Mouse (Mus musculus) urinary bladder, postnatal 10 days (tissue): Measurements from ENCODE around the gene Slit1.

Source experiments
- DNase-seq: peaks from one replicate; pipeline ENCODE4 v3.0.0; 2022; ENCODE audit warnings: low spot score

Slit1 gene

DNA sequence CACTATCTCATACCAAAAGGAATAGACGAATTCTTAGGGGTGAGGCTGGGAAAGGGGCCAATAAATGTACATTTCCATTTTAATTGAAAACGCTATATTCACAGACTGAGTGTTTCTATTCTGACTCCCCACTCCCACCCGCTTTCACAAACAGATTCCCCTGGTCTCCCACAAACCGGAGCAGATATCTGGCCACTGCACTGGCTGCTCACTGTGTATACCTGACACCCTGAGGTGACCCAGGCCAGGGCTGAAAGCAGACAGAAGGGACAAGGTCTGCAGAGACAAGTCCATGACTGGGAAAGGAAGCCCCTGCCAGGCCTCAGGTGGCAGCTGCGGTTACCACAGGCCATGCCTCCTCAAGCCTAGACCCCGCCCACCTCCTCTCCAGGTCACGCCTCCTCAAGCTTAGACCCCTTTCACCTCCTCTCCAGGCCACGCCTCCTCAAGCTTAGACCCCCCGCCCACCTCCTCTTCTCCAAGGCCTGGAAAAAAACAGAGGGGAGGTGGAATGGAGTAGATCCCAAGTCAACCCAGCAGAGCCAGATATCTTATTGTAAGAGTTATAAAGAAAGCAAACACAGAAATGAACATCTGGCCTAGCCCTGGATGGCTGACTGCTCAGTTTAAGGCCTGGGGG is 18.5 kb downstream of the Slit1 start:
- DNase-seq, result no peak

- DNase-seq, result no peak
Measured at GRCm38 (mm10) chr19:41723337-41723736, 20.1 kb downstream of the Slit1 start.

GRCm38 (mm10) chr19:41719436-41719835 is 24.0 kb downstream of the Slit1 start:
- no peak for DNase-seq

DNA sequence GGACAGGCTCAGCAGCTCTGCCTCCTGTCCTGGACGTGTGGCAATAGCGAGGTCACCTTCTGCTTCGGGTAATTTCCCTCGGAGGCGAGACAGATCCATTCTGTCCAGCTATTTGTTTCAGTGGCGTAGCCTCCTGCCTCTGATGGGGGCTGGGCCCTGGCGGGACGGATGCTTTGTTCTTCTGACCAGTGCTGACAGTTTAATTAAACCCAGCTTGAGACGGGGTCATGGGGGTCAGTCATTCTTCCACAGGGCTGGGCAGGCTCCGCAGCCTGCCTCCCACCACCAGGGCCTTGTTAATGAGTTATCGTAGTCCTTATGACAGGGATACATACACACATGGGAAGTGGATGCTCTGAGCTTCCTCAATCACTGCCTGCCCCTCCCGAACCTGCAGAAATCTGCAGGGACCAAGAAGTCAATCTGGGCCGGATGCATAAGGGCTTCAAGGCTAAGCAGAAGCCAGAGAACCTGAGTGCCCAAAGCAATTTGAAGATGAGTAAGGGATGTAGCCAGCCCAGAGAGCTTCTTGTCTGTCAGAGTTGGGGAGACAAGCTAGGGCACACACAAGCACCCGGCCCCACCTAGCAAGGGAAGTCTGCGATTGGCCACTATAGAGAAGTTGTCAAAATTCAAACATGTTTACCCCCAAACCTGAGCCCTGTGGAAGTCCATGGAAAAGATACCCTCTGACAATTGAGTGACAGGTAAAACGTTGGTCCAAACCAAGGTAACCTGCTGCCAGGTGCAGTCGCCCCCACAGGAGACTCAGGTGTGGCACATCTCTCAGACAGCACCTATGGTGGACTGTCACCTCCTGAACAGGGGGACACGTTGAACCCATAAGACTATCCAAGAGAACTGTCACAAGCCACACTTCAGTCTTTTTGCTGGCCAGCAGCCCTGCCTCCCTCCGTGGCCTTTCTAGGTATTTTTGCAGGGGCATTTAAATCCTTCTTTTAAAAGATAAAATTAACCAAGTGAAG is 26.9 kb downstream of the Slit1 start:
- no peak for DNase-seq

DNA sequence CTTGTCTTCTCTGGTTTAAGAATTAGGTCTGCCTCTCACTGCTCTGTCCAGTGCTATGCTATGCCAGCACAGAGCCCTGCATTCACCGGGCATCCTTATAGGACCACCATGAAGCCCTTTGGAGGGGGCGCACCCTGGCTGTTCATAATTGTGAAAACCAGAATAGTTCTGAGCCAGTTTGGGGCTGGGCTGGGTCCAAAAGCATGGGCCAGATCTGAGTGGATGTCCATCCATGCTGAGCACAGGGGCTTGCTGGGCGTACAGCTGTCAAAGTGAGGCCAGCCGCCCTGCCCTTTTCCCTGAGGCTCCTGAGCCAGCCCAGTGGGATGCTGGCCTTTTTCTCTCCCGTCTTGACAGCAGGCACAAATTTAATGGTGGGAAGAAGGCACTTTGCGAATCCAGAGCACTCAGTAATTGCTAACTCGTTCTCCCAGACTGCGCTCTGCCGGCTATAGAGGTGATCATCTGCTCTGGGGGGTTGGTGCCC is 29.0 kb downstream of the Slit1 start:
- no peak for DNase-seq

DNA sequence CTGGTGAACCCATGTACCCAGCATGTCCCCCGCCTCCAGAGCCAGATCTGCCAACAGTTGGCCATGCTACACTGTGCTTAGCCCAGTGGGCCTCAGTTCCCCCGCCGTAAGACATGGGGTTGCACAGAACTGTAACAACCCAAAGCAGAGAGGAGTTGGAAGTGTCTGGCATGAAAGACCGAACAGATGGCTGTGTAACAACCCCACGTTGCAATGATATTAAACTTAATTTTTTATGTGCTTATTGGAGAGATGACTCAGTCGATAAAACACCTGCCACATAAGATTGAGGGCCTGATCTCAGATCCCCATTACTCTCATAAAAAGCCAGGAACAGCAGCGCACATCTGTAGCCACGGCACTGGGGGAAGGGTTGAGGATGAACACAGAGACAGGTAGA is 30.6 kb downstream of the Slit1 start:
- no peak for DNase-seq

- no peak for DNase-seq
Measured at GRCm38 (mm10) chr19:41711665-41712064, 31.8 kb downstream of the Slit1 start.

DNA sequence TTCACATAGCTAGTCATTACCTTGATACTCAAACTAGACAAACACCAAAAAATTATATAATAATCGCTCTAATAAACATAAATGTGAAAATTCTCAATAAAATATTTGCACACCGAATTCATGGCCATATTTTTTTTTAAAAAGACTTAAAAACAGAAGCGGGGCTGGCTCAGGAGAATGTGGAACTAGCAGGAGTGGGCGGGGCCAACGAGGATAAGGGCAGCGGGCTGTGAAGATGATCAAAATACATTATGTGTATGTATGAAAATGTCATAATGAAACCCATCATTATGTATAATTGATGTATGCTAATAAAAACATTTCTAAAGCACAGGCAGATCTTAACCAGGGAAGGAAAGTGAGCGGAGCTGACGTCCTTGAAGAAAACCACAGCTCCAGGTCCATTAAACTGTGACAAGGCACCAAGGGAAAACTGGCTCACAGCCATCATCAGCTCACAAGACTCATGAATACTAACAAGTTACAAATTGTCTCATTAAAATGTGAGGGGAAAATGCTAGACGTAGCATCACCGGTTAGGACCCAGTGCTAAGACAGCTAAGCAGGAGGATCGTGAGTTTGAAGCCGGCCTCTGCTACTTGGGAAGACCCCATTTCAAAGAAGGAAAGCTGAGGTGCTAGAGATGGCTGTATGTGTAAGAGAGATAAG is 33.8 kb downstream of the Slit1 start:
- no peak for DNase-seq

- DNase-seq, result no peak
Measured at GRCm38 (mm10) chr19:41707850-41708249, 35.6 kb downstream of the Slit1 start.

- DNase-seq, result no peak
Measured at GRCm38 (mm10) chr19:41706094-41706828, 37.2 kb downstream of the Slit1 start.

DNA sequence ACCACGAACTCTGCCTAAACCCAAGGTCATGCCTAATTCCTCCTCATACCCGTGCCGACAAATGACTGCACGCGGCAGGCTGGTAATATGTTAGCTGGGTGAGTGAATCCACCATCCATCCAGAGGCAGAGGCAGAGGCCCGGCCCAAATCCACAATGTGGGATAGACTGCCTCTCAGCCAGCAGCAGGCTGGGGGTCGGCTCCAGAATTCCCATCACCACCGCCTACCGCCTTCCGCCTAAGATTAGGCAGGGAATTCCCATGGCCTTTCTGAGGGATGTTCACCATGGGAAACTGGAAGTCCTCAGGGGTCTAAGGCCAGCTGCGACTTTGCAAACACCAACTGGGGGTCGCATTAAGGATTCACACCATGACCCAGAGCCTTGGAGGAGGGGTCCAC is 38.0 kb downstream of the Slit1 start:
- no peak for DNase-seq

DNA sequence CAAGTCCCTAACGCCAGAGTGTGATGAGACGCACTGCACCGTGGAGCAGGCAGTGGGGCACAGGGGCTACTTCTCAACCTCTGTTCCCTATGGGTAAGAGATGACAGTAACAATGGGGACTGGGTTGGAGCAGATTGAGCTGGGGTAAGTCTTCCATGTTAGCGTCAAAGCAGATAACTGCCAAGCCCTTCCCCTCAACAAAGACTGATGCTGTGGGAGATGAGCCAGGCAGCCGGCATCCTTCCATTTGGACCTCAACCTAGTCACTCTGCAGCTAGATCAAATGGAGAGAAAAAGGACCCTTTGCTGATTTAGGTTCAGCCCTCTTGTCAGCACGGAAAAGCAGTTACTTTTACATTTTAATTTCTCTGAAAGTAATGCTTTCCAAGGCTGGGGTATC is 40.8 kb downstream of the Slit1 start:
- DNase-seq, result no peak

- no peak for DNase-seq
Measured at GRCm38 (mm10) chr19:41698857-41699424, 44.5 kb downstream of the Slit1 start.

- no peak for DNase-seq
Measured at GRCm38 (mm10) chr19:41697807-41698515, 45.5 kb downstream of the Slit1 start.

DNA sequence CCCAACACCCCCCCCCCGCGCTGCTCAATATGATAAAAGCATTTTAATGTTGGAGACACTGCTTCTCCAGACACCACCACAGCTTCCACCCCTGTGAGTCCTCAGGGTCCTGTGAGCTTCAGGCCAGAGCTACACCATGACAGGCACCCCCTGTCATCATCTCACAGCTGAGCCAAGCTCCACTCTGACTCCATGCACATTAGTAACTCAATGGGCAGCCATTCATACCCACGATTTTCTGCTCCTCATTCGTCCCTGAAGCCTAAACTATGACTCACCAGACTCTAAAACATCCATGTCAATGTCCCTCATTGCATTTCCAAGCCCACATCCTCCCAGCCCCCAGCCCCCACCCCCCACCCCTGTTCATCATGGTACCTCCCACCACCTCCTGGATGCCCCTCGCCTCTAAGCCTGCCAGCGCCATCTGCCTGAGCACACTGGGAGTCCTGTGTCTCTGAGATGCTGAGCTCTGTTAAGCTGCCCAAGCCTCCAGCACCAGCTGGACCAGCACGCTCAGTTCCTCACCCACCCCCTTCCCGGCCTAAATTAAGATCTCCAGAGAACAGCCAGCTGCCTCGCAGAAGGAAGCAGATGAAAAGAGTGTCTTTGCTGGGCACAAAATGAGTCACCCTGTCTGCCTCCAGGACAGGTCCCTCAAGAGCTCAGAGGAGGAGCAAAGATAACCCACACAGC is 46.2 kb downstream of the Slit1 start:
- DNase-seq, result no peak

- no peak for DNase-seq
Measured at GRCm38 (mm10) chr19:41696443-41696842, 47.0 kb downstream of the Slit1 start.

DNA sequence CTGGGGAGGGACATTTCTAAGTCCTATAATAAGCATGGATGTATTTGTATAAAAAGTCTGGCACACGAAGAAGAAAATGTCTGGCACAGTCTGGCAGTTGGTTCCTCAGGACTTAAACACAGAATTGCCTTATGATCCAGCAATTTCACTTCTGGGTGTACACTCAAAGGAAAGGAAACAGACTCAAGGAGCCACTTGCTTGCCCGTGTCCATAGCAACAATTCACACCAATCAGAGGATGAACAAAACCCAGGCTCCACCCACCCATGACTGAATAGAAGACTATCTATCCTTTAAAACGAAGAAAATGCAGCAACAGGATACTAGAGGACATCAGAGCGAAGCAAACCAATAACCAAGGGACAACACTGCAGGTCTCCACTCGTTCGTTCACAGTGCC is 48.4 kb downstream of the Slit1 start:
- no peak for DNase-seq

- DNase-seq, result no peak
Measured at GRCm38 (mm10) chr19:41694610-41695009, 48.9 kb downstream of the Slit1 start.

DNA sequence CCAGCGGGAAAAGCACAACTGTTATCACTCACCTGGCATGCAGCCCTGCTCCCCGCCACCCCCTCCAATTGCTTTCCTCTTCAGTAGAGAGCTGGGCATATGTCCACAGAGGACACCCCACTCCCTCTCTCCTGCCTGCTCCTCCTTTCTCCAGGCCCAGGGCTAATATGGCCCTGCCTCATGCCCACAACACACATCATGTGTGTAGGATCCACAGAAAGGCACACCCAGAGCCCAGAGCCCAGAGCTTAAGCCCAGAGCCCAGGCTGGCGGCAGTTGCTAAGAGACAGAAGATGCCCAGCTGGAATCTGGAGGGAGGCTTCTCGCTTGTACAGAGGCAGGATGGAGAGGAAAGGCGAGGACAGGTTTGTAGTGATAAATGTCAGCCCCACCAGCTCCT is 49.7 kb downstream of the Slit1 start:
- DNase-seq, result no peak

- no peak for DNase-seq
Measured at GRCm38 (mm10) chr19:41690064-41690463, 53.4 kb downstream of the Slit1 start.
